Mouse (Mus musculus) left cerebral cortex, postnatal 14 days (tissue): ENCODE measurements around the gene Ablim1. TPM values are rescaled to one million over a fixed set of nuclear protein-coding genes. Genes with fewer than 3 reads are reported as not detected.

Source experiments
- DNase-seq, 2 experiments: peaks; one replicate each; pipeline ENCODE4 v3.0.0; 2021 to 2022; ENCODE audit warnings: low spot score in 2 of 2, mixed read lengths in 1 of 2
- intact Hi-C: fragments of 180-260 bp; cut with DNase I; formaldehyde crosslinking; loops from one replicate; pipeline ENCODE4 v1.15.1; 2025
- total RNA-seq, 2 experiments: library from RNA; stranded (reverse); gene quantifications; 2 replicates each; pipeline ENCODE4 v1.2.3; 2021

Gene Ablim1
- total RNA-seq, 2 experiments from 2014 or later: 105 to 120 TPM

GRCm38 (mm10) chr19:57201090-57201483 is 113.6 kb downstream of the Ablim1 start:
- no peak for DNase-seq
- intact Hi-C loops: no loop called here

DNA sequence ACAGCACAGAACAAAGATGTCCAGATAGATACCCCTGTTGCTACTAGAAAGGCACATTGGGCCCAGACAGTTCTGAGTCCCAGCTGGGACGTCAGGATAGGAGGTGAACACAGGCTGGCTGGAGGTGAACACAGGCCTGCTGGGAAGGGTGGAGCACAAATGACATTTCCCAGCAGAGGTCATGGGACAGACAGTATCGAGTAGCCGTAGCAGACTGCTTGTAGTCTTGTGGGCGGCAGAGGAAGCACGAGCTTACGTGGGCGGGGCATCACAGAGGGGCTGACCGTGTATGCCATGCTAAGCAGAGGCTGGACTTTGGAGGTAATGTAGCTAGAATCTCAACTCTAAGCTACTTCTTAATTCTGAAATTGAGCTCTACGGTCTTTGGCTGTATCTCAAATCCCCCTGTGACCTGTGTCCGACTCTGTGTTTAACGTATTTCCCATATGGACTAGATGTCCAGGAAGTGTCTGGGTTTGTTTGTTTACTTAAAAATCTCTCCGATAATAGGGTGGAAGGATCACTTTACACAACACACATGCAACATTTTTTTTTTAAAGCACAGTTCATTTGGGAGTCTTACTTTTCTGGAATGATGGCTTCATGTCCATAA is 114.1 kb downstream of the Ablim1 start:
- no peak for DNase-seq
- intact Hi-C loops: no loop called here

DNA sequence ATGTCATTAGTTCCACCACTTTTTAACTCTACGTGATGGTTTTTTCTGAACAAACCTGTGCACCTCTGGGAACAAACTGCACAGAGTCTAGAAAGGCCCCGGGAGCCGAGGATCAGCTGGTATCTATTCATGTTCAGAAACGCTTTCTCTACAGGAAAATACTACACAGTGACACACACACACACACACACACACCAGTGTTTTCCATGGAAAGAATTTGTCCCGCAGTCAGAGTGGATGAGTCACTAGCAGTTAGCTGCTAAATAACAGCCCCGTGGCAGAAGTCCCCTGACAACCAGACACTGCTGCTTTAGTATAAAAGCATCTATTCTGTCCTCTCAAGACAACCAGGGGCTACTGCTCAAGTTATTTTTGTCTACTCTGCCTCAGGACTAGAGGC is 115.4 kb downstream of the Ablim1 start:
- peak; percentile 32 to 70 for DNase-seq
- intact Hi-C loops: loop anchor here (5.0 kb wide), 1 partner anchor 38 kb away; no protein-coding TSS in a partner anchor

- intact Hi-C loops: loop anchor here (5.0 kb wide), 1 partner anchor 39 kb away; no protein-coding TSS in a partner anchor
- DNase-seq: peak in 1 of 2 experiments; percentile 53
Measured at GRCm38 (mm10) chr19:57198531-57198930, 116.2 kb downstream of the Ablim1 start.

DNA sequence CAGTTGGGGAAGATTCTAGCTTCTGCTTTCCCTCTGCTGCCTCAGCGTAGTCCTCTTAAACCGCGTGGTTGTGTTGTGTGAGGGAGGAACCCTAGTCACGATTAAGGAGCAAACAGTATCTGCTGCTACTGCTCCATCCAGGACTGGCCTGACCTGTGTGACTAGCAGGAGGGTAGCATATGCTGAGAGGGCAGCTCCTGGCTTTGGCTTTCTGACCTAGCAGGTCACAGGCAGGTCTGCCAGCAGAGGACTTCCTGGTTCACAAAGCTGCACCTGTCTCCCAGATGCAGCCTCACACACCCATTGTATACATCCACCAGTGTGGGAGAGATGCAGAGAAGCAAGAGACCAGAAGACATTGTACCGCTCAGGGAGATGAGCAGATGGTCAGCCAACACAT is 116.7 kb downstream of the Ablim1 start:
- intact Hi-C loops: loop anchor here (5.0 kb wide), 1 partner anchor 39 kb away; no protein-coding TSS in a partner anchor

DNA sequence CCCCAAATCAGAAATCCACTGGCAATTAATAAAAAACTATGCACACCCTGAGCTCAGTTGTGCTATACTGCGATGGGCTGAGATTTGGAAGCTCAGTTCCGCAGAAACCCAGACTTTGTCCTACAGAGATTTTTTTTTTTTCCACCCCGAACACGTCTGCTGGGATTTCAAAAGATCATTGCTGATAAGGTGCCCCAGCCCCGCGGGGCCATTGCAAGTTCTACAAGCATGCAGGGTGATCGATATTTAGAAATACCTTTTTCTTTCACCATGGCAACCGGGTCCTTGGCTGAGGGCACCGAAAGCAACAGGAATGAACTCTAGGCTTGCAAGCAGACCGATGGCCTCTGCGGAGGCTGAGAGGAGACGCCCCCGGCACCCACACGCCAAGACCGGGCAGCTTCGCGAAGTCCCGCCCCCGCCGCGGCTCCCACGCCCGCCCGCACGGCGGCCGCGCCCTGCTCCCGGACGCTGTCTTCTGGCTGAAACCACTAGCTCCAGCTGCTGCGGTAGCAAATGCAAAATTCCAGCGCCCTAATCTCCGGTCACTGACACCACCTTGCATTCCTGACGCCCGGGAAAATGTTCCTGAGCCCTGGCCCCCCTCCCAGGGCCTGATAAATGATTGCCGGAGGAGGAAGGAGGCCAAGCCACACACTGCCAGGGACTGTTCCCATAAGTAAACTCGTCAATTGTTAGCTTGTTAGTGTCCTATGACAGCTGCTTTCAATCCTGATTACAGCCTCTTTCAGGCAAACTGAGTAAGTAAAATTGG is 117.5 kb downstream of the Ablim1 start:
- DNase-seq: peak; percentile 42 to 48
- intact Hi-C loops: loop anchor here (5.0 kb wide), 1 partner anchor 40 kb away; no protein-coding TSS in a partner anchor

More for the DNA sequence above, 116.7 kb downstream of the Ablim1 start:
- DNase-seq: peak in 1 of 2 experiments; percentile 28

- DNase-seq: no peak
- intact Hi-C loops: loop anchor here (5.0 kb wide), 1 partner anchor 41 kb away; no protein-coding TSS in a partner anchor
Measured at GRCm38 (mm10) chr19:57196616-57197015, 118.1 kb downstream of the Ablim1 start.

- intact Hi-C loops: loop anchor here (5.0 kb wide), 1 partner anchor 42 kb away; no protein-coding TSS in a partner anchor
Measured at GRCm38 (mm10) chr19:57195169-57195930, 119.4 kb downstream of the Ablim1 start.

DNA sequence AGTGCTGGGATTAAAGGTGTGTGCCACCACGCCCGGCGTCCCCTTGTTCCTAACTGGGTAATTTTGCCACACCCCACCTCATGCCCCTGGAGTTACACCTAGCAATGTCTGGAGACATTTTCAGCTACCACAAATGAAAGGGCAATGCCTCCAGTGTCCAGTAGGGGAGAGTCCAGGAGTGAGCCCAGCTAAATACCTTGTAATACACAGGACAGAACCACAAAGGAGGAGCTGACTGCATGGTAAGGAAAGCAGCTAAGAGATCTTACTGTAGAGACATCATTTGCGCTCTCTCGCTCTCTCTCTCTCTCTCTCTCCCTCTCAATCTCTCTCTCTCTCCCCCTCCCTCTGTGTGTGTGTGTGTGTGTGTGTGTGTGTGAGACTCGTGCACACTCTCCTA is 120.8 kb downstream of the Ablim1 start:
- peak in 1 of 2 experiments; percentile 44 for DNase-seq
- intact Hi-C loops: no loop called here

More at GRCm38 (mm10) chr19:57195169-57195930, 119.4 kb downstream of the Ablim1 start:
- no peak for DNase-seq

- intact Hi-C loops: no loop called here
Measured at GRCm38 (mm10) chr19:57193382-57193781, 121.3 kb downstream of the Ablim1 start.

DNA sequence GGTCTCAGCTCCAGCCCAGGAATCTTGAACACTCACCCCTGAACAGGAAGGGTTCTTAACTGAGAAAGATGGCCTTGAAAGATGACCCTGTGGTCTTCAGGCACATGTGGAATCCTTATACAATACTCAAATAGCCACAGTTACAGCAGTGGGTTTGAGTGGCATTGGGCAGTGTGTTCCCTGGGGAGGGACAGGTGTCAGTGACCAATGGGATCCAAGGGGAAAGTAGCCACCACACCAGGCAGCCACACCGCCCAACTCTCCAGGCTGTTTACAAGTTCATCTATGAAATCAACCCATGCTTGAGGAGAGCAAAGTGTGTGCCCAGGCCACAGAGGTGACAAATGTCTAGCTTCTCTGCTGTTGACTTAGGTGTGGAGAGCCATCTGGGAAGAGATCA is 123.6 kb downstream of the Ablim1 start:
- DNase-seq: no peak
- intact Hi-C loops: no loop called here

More at GRCm38 (mm10) chr19:57193382-57193781, 121.3 kb downstream of the Ablim1 start:
- DNase-seq: no peak

- intact Hi-C loops: no loop called here
- DNase-seq: no peak
Measured at GRCm38 (mm10) chr19:57189427-57189826, 125.3 kb downstream of the Ablim1 start.

- intact Hi-C loops: no loop called here
- no peak for DNase-seq
Measured at GRCm38 (mm10) chr19:57188553-57188952, 126.2 kb downstream of the Ablim1 start.

DNA sequence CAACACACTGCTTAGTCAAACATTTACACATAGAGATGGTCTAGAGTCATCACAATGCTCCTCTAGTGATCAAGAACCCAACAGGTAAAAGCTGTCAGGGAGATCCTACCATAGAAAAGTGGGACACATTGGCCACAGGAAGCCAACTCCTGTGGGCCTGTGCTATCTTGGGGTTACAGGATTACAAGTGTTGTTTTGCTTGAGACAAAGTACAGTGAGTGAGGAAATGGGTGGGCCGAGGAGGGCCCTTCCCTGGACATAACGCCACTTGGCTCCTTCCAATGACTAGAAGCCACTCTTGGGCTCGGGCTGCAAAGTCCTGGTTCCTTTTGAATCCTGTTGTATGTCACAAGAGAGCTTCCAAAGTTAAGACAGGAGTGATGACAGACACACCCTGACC is 129.7 kb downstream of the Ablim1 start:
- intact Hi-C loops: no loop called here
- no peak for DNase-seq

- intact Hi-C loops: no loop called here
- DNase-seq: no peak
Measured at GRCm38 (mm10) chr19:57182938-57183720, 131.6 kb downstream of the Ablim1 start.

DNA sequence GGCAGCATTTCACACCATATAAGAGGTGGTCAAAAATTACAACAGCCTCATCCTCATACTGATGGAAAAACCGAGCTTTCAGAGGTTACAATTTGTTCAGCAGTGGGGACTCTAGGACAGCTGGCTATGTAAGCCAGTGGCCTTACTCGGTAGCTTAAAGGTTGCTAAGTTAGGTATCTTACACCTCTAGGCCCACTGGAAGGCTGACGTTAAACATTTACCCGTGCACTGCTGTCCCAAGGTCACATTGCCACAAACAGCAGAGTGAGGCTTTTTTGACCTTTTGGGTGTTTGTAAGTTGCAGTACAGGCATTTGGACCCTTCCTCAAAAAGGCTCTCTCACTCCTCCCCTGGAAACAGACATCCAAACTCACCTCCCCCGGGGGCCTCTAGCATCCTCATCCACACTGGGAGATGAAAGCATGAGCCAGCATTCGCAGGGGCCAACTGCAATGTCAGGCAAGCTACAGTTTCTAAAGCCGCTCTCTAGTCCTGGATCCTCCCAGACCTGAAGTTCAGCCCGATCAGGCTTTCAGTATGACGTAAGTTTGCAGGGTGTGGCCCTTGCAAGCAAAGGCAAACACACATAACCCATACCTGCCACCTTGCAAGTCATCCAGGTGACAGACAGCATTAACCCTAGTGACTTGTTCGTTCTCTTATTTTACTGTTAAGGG is 132.7 kb downstream of the Ablim1 start:
- no peak for DNase-seq
- intact Hi-C loops: no loop called here

DNA sequence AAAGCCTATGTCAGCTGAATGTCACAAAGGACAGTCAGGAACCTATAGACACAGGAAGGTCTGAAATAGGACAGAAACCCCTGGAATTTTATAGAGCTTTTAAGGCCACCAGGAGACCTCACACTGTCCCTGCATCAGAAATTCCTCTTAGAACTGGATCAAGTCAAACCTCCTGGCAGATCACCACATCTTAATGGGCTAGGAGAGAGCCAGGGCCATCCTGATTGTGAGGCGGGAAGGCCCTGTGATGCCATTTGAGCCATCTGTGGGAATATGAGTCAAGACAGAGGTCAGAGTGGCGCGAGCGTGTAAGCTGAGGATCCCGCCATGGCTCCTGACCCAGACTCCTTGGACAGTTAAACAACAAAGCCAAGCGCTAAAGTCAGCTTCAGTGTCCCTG is 133.4 kb downstream of the Ablim1 start:
- intact Hi-C loops: no loop called here
- no peak for DNase-seq

DNA sequence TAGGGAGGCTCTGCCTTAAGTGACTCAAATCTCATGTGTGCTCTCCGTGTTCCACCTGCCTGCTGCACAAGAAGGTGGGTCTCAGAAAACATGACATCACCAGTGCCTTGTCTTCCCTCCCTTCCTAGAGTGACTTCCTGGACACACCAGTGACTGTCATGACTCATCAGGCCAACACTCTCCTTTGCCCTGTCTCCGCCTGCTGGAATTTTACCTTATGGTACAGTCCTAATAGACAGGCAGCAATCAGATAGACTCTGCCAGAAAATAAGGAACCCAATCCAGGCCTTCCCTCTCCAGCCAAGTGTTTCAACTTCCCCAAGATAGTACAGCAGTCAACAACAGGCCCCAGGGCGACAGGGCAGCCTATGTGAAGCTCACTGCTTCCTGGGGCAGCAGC is 133.8 kb downstream of the Ablim1 start:
- no peak for DNase-seq
- intact Hi-C loops: no loop called here
